Mouse (Mus musculus): ENCODE results near the gene Tpp1.
"Not testable (repeated sequence)": the region's sequence is repeated elsewhere in the genome, so short reads cannot be mapped to it uniquely, and the experiment has no call there.

DNA sequence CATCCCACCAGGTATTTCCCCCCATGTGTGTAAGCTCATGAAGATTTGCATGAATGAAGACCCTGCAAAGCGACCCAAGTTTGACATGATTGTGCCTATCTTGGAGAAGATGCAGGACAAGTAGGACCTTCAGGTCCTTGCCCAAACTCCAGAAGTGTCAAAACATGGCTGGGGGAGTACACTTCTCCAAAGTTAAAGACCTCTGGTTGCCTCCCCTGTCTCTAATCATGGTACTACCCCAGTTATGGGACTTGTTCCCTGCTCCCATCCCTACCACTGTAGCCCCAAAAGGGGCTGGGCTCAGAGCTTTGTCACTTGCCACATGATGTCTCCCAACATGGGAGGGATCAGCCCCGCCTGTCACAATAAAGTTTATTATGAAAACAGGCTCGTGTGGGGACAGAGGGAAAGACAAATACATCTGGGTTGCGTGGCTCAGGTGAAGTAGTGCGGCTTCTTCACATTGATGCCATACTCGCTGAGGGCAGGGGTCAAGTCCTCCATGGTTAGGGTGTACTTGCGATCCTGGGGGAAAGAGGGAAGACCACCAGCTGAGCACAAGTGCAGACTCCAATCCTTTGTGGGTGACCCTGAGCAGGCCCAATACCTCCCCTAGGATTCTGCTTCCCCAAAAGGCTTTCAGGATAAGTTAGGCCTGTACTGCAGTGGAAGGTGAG is 9.4 kb downstream of the Tpp1 start:
- TF ChIP-seq CTCF (IDR thresholded peaks at IDR 0.05; ENCODE audit: low read depth, low read length); POLR2A (IDR thresholded peaks at IDR 0.05; ENCODE audit: borderline replicate concordance, low read depth, low read length): not testable (repeated sequence)

Measured in bone marrow macrophage, adult 2 months (primary cell).